Mouse (Mus musculus) large intestine, adult 2 months (tissue): ENCODE measurements around the gene Ak5. TPM values are rescaled to one million over a fixed set of nuclear protein-coding genes. Genes with fewer than 3 reads are reported as not detected.

Experiments
- DNase-seq: peaks from one replicate; pipeline ENCODE4 v3.0.0-alpha.2; 2012; ENCODE audit warnings: low read depth, low spot score
- WGBS: fragments of 180-500 bp; shearing (Covaris S2); methylation state at CpG from one replicate; pipeline ENCODE4 v1.1.7; 2018; 5-methylcytosine and 5-hydroxymethylcytosine counted together
- polyA plus RNA-seq: library from polyadenylated mRNA; depleted of rRNA; stranded (reverse); fragments of >200 nt; gene quantifications from 2 replicates; pipeline ENCODE4 v1.2.3, GENCODE M21; 2012

The Ak5 gene
- polyA plus RNA-seq, 1 experiment, result not detected

GRCm38 (mm10) chr3:152488964-152489363 is 179.2 kb downstream of the Ak5 start:
- WGBS, result 85% methylated on average over 4 of the region's 4 CpGs
- no peak for DNase-seq

GRCm38 (mm10) chr3:152484206-152484605 is 184.0 kb downstream of the Ak5 start:
- 46% methylated on average over 6 of the region's 6 CpGs for WGBS
- no peak for DNase-seq

GRCm38 (mm10) chr3:152483800-152484199 is 184.4 kb downstream of the Ak5 start:
- no peak for DNase-seq
- 34% methylated on average over 7 of the region's 7 CpGs for WGBS

- 84% methylated on average over 8 of the region's 8 CpGs for WGBS
- no peak for DNase-seq
Measured at GRCm38 (mm10) chr3:152482182-152482581, 186.0 kb downstream of the Ak5 start.

- 94% methylated on average over 6 of the region's 6 CpGs for WGBS
Measured at GRCm38 (mm10) chr3:152480336-152480735, 187.8 kb downstream of the Ak5 start.

GRCm38 (mm10) chr3:152478599-152479435 is 189.3 kb downstream of the Ak5 start:
- DNase-seq, result peak; percentile 37
- WGBS, result 3% methylated on average over 14 of the region's 16 CpGs

More at GRCm38 (mm10) chr3:152480336-152480735, 187.8 kb downstream of the Ak5 start:
- DNase-seq, result no peak

GRCm38 (mm10) chr3:152477796-152478527 is 190.2 kb downstream of the Ak5 start:
- 1% methylated on average over 23 of the region's 23 CpGs for WGBS
- peak; percentile 48 for DNase-seq

GRCm38 (mm10) chr3:152475894-152476293 is 192.3 kb downstream of the Ak5 start:
- WGBS, result 96% methylated on average over 3 of the region's 3 CpGs
- no peak for DNase-seq

- WGBS, result 88% methylated on average over 1 of the region's 1 CpGs
- DNase-seq, result no peak
Measured at GRCm38 (mm10) chr3:152475278-152475669, 192.9 kb downstream of the Ak5 start.

GRCm38 (mm10) chr3:152474582-152475277 is 193.4 kb downstream of the Ak5 start:
- peak; percentile 50 for DNase-seq
- WGBS, result 58% methylated on average over 15 of the region's 15 CpGs

- 93% methylated on average over 16 of the region's 16 CpGs for WGBS
- DNase-seq, result no peak
Measured at GRCm38 (mm10) chr3:152472676-152473075, 195.5 kb downstream of the Ak5 start.

- WGBS, result 54% methylated on average over 10 of the region's 10 CpGs
- no peak for DNase-seq
Measured at GRCm38 (mm10) chr3:152470347-152470746, 197.8 kb downstream of the Ak5 start.

- WGBS, result 39% methylated on average over 18 of the region's 18 CpGs
- no peak for DNase-seq
Measured at GRCm38 (mm10) chr3:152469423-152470200, 198.5 kb downstream of the Ak5 start.

- 73% methylated on average over 12 of the region's 12 CpGs for WGBS
- no peak for DNase-seq
Measured at GRCm38 (mm10) chr3:152468569-152469041, 199.6 kb downstream of the Ak5 start.

GRCm38 (mm10) chr3:152468032-152468431 is 200.1 kb downstream of the Ak5 start:
- no peak for DNase-seq
- WGBS, result 89% methylated on average over 8 of the region's 8 CpGs

GRCm38 (mm10) chr3:152467312-152467711 is 200.8 kb downstream of the Ak5 start:
- DNase-seq, result no peak
- 81% methylated on average over 4 of the region's 4 CpGs for WGBS

GRCm38 (mm10) chr3:152466849-152467248 is 201.3 kb downstream of the Ak5 start:
- no peak for DNase-seq
- WGBS, result 81% methylated on average over 9 of the region's 9 CpGs

GRCm38 (mm10) chr3:152465338-152465737 is 202.8 kb downstream of the Ak5 start:
- WGBS, result 88% methylated on average over 6 of the region's 6 CpGs
- no peak for DNase-seq

GRCm38 (mm10) chr3:152464462-152464861 is 203.7 kb downstream of the Ak5 start:
- no peak for DNase-seq
- WGBS, result 96% methylated on average over 3 of the region's 3 CpGs
